Mouse (Mus musculus) lung, adult 2 months (tissue): Measurements from ENCODE around the gene Slc35b2.

Experiments
- CTCF ChIP-seq: fragments of 200-500 bp; IDR thresholded peaks from 2 replicates; pipeline ENCODE4 v1.5.1; 2011; ENCODE audit warnings: mild to moderate bottlenecking, low read length, control low read depth; ENCODE audit not compliant: insufficient read depth
- POLR2A ChIP-seq: fragments of 200-500 bp; IDR thresholded peaks from 2 replicates; pipeline ENCODE4 v1.6.1; 2011; ENCODE audit warnings: low read depth, mild to moderate bottlenecking, control low read depth, low read length, borderline replicate concordance; ENCODE audit errors: extremely low read depth

- TF ChIP-seq CTCF (no peak), POLR2A (no peak)
Observed at GRCm38 (mm10) chr17:45538394-45538793, 25.3 kb upstream of the Slc35b2 start.
